Mouse (Mus musculus) G1E-ER4 (cell line): ENCODE results near the gene Tmem233. TPM values are rescaled to one million over a fixed set of nuclear protein-coding genes. Genes with fewer than 3 reads are reported as not detected.

Experiments used
- GATA1 ChIP-seq: IDR thresholded peaks from one replicate; pipeline ENCODE4 v1.8.0; 2012; ENCODE audit warnings: low read length, inconsistent platforms
- polyA plus RNA-seq: library from polyadenylated mRNA; stranded (reverse); fragments of >175 nt; gene quantifications from 2 replicates; pipeline ENCODE4 v1.2.3, GENCODE M21; 2012

Tmem233 gene
- polyA plus RNA-seq, 1 experiment: not detected

DNA sequence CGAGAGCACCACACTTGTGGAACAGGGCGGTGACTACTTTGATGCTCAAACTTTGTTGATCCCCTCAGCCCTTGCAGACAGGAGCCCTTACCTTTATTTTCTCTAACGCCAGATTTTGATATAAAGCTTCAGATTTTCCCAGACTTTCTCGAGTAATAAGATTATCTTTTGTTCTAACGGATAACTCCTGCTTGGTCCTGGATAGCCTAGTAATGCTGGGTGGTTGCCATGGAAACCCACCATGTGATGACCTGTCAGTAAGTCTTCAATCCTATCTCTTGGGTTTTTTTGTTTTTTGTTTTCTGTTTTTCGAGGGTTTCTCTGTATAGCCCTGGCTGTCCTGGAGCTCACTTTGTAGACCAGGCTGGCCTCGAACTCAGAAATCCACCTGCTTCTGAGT lies 40.8 kb downstream of the Tmem233 start:
- TF ChIP-seq GATA1: no peak

DNA sequence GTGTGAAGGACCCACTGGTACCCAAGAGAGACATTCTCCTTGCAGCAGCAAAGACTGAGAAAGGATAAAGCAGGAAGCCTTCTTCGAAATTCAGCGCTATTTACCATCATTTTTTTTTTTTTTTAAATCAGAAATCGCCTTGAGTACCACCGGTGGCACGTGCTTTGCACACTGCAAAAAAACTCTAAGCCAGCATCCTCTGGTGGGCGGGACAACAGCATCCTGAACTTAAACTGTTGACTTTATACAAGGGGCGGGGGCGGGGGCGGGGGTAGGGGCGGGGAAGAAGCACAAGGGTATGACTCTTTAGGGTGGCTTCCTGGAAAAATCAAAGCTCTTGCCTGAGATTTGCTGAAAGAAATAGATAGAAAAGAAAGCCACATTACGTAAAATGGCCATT lies 43.3 kb downstream of the Tmem233 start:
- no peak for TF ChIP-seq GATA1

DNA sequence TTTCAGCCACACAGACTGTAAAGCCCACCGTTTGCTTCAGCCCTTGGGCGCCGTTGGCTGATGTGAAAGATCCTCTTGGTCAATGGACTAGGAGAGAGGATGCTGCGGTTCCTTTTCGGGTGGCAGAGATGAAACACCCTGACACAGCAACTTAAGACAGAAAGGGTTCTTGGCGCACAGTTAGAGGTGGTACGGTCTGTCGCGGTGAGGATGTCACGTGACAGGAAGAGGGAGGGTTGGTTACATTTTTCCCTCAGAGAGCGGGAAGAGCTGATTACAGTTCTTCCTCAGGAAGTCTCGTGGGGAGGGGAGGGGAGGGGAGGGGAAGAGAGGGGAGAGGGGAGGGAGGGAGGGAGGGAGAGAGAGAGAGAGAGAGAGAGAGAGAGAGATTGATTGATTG lies 45.3 kb downstream of the Tmem233 start:
- TF ChIP-seq GATA1: no peak

DNA sequence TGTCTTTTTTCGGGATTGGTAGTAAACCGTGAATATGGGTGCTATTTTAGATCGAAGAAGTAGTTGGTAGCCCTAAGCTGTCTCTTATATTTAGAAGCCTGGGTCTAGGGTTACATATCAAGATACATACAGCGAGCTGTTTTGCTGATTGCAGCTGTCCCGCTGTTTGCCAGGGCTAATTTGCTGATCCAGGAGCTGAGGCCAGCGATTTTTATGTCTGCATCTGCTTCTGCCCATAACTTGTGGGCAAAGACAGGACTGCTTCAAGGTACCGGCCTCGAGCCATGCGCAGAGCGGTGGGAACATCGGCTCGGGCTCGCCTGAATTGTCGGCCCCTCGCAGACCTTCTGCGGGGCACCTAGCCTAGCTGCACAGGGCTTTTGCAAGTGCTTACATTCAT lies 46.6 kb downstream of the Tmem233 start:
- no peak for TF ChIP-seq GATA1

DNA sequence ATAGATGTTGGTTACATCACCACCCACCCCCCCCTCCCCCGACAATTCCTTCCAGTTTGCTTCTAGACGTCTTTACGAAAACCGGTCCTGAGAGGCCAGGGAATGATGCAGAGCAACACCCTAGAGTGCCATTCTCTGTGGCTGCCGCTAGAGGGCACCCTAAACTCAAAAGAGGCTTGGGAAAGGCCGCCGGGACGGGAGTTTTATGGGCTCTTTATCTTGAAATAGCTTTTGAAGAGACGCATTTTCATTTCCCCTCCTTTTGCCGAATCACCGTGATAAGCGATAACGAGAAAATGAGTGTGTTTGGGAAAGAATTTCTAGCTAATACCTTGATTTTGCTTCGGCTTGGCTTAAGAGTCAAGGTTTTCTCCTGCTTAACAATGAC lies 51.9 kb downstream of the Tmem233 start:
- peak; percentile 65 for TF ChIP-seq GATA1

DNA sequence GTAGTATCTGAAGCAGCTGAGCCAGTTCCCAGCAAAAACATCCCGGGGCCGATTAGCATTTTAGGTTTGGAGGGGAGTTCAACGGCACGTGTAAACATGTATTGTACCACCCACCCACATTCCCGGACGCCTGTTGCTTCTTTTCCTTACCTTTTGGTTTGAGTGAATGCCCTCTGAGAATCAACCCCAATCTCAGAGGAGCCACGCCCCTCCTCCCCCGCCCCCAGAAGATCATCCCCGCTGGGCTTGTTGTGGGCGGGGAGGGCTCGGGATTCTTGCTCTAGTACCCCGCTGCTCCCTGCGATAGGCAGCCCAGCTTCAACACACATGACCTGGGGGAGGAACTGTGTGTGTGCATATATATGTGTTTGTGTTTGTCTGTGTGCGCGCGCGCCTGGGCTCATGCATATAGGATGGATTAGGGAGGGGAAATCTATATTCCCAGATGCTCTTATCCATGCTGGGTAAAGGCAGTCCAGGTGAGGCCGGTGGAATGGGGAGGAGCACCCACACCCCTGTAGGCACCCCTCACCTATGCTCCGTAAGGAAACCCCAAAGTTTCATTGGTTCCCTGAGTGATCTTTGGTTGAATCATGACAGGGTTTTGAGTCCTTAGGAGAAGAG lies 52.4 kb downstream of the Tmem233 start:
- no peak for TF ChIP-seq GATA1

DNA sequence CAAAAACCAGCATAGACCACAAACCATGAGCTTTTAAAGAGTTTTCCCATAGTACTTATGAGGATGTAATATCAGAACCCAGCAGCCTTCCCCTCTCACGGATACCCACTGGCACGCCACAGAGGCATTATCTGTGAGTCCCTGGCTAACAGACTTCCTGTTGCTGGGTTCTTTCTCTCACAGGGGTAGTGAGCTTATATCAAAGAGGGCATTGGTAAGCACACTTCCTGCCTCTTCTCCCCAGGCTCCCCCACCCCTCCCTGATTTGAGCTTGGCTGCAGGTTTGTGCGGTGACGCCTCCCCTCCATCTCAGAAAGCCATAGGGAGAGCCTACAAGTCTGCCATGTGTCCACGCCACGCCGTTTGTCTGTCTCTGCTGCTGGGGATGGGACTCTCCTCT lies 54.0 kb downstream of the Tmem233 start:
- peak; percentile 64 for TF ChIP-seq GATA1

DNA sequence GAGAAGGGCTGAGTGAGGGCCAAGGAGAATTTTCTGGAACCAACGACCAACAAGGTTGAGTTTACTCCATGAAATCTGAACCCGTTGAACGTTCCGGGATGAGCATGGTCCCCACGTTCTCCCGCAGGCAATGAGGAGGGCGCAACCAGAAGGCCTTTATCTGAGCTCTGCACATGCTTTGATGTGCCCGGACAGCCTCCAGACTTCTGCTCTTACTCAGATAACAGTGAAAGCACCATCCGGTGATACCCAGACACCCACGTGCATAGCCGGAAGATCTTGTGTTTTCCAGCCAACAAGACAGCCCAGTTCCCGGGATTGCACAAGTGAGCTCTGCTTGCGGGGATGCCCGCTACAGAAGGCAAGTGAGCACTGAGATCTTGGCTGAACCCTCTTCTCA lies 56.5 kb downstream of the Tmem233 start:
- peak; percentile 91 for TF ChIP-seq GATA1

DNA sequence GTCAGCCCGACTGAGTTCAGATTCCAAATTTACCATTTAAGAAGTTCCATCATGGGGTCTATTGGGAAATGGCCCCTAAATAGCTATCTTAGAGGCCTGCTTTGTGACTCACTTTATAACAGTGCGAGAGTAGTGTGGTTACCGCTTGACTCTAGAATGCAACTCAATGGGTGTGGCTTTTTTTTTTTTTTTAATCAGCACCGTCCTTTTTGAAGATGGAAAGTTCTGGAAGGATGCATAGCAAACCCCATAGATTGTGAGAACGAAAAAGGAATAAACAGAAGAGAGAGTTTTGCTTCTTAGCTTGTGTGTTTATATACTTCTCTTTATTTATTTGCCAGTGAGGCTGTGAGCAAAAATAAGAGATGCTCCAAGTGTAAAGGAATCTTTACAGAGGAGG lies 56.9 kb downstream of the Tmem233 start:
- TF ChIP-seq GATA1: no peak

DNA sequence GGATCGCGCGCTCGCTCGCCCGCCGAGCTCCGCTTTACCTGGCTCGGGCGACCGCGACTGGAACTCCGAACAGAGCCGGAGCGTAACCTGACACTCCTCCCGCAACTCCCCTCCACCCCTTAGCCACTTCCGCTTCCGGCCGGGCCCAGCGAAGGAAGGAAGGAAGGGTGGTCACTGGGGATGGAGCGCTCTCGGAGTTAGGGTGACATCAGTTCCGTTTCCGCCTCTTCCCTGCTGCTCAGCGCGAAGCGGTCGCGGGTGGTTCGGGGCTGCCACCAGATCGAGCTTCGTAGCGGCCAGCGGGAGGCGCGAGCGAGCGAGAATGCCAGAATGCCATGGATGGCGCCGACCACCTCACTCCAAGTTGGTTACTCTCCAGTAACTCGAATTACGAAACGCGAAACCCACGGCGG lies 58.7 kb downstream of the Tmem233 start, which contains the start of gene Prkab1:
Prkab1 (minus strand) TSS at position 182 of the 413 bp plus-strand sequence.
- TF ChIP-seq GATA1: no peak

DNA sequence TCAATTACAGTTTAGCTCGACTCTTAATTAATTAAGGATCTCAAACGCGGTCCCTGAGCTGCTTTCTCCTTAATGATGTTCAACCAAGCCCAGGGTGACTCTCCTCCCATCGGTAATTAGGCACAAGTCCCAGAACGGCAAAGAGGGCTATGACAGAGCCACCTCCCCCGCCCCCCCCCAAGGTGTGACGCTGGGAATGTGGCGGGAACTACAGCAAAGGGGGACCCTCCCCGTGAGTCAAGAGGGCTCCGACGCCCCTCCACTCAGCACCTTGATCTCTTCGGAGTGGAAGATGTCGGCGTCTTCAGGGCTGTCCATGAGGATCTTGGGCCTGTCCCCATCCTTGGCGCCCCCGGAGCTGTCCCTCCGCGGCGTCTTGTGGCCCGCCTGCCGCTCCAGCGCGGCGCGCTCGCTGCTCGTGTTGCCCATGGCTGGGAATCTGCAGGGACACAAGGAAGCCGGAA lies 59.2 kb downstream of the Tmem233 start:
- no peak for TF ChIP-seq GATA1

DNA sequence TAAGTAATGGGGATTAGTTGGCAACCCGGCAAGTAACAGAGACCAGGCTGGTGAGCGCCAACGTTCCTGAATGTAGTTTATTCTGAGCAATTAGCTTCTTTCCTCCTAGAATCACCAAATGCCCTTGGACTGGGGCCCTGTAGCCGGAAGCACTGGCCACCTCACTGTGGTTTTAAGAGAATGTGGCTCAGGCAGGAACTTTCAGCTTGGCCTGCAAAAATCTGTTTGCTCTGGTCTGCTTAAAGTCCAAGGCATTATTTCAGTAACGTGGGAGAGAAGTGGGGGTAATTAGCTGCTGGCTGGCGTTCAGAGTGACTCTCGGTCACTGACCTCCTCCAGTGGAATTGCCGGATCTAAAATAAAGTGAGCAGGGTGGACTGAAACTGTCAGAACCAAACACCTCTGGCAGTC lies 59.8 kb downstream of the Tmem233 start:
- TF ChIP-seq GATA1: no peak

DNA sequence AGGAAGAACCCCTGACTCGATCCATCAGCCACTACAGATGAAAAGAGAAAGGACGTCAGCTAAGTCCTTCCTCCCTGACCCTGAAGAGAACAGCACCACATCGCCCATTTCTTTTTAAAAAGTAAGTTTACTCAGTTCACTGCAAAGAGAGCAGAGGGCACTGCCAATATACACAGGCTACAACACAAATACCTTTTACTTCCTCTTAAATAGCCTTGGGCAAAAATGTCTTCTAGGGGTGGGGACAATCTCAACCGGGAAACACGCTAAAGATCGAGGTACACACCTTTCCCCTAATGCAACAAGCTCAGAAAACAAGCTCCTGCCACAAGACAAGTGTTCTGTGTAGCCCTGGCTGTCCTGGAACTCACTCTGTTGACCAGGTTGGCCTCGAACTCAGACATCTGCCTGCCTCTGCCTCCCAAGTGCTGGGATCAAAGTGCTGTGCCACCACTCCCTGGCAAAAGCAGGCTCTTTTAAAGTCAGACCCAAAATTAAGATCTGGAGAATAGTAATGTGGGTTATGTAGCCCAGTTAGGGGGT lies 60.3 kb downstream of the Tmem233 start:
- no peak for TF ChIP-seq GATA1

DNA sequence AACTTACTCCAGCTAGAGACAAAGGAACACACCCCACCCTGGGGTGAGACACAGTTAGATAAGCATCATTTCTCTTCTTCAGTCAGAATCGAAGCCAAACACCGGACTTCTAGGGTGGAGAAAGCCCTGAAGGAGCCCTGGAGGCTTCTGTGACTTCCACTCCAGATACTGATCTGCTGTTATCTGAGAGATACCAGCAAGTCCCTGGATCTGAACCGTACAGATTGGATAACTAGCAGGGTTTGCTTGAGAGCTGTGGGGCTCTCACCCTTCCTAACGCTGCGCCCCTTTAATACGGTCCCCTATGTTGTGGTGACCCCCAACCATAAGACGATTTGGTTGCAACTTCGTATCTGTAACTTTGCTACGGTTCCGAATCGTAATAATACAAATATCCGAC lies 60.9 kb downstream of the Tmem233 start:
- peak; percentile 16 for TF ChIP-seq GATA1

DNA sequence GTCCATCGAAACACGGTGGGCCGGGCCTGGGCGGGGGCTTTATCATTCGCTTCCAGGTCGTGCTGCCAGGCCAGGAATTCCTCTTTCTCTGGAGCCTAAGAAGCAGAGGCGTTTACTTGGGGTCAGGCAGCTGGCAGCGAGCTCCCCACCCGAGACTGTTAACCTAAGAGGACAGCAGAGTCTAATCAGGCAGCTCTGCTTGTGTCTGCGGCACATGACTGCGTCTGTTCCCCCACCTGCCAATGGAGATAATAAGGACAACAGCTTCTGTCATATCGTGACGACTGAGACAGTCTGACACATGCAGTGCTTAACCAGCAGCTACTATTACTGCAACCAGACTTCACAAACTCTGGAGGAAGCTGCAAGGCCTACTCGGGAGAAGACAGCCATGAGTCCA lies 61.5 kb downstream of the Tmem233 start:
- peak; percentile 82 for TF ChIP-seq GATA1

DNA sequence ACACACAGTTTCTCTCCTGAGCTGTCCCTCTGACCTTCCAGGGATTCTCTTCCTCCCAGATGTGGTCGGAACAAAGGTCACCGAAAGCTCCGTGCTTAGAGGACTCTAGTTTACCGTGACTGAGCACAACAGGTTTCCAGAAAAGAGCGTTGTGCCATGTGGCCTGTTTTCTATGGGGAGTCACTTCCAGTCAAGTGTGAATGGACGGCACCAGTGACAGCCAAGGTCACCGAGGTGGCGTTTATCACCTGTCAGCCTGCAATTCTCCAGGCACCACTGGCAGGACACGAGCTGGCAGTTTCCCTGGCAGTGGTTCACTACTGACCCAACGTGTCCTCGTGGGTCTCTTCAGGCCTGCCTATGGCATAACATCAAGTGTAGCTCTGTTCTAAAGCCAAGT lies 63.7 kb downstream of the Tmem233 start:
- no peak for TF ChIP-seq GATA1

DNA sequence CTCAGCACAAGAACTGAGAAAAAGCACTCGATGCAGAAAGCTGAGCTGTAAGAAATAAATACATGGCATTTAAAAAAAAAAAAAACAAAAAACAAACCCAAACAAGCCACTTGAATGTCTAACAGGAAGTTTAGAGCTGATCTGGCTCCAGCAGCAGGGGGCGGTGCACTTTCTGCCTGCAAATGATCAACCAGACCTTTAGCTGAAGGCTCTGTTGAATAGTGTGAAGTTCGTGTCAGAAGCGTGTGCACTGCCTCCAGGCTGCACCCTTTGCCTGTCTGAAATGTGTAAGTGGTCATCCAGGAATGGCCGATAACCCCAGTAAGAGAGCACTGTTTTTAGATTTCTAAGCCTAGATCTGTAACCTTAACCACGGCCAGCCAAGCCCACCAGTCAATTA lies 64.3 kb downstream of the Tmem233 start:
- no peak for TF ChIP-seq GATA1
